Mouse (Mus musculus) forebrain, embryonic 10.5 days (tissue): ENCODE measurements around the gene Ccdc110. TPM values are rescaled to one million over a fixed set of nuclear protein-coding genes. Genes with fewer than 3 reads are reported as not detected.

Experiments used
- DNase-seq: peaks from one replicate; pipeline ENCODE4 v3.0.0-alpha.2; 2017; ENCODE audit warnings: low spot score; ENCODE audit errors: extremely low spot score
- H3K27ac ChIP-seq: fragments of 300-500 bp; sonication (generic); 2 replicates; pipeline ENCODE4 v1.5.1; 2016; ENCODE audit warnings: mild to moderate bottlenecking
- H3K27me3 ChIP-seq: fragments of 300-500 bp; sonication (generic); 2 replicates; pipeline ENCODE4 v1.6.1; 2016; ENCODE audit warnings: mild to moderate bottlenecking; ENCODE audit not compliant: poor library complexity, severe bottlenecking
- H3K36me3 ChIP-seq: fragments of 300-500 bp; sonication (generic); replicated peaks from 2 replicates; pipeline ENCODE4 v1.6.1; 2016; ENCODE audit warnings: mild to moderate bottlenecking, moderate library complexity
- H3K4me1 ChIP-seq: fragments of 300-500 bp; sonication (generic); 2 replicates; pipeline ENCODE4 v1.6.1; 2016
- H3K4me3 ChIP-seq: fragments of 300-500 bp; sonication (generic); 2 replicates; pipeline ENCODE4 v1.5.1; 2016; ENCODE audit warnings: mild to moderate bottlenecking, moderate library complexity
- H3K9me3 ChIP-seq: fragments of 300-500 bp; sonication (generic); 2 replicates; pipeline ENCODE4 v1.6.1; 2016; ENCODE audit warnings: mild to moderate bottlenecking, moderate library complexity
- WGBS: fragments of 180-500 bp; shearing (Covaris S2); methylation state at CpG from one replicate; pipeline ENCODE4 v1.1.7; 2016; 5-methylcytosine and 5-hydroxymethylcytosine counted together
- polyA plus RNA-seq: library from polyadenylated mRNA; unstranded; fragments of >200 nt; fragmentation: Nextera tagmentation; extraction: Ambion mirVana; gene quantifications from 2 replicates; pipeline ENCODE4 v1.2.1, GENCODE M21; 2016

Gene Ccdc110
- polyA plus RNA-seq, 1 experiment from 2014 or later: 0.09 TPM

GRCm38 (mm10) chr8:45990631-45991310, 56.4 kb downstream of the Ccdc110 start:
- WGBS: 95% methylated on average over 4 of the region's 4 CpGs
- Histone ChIP-seq H3K27me3 (no peaks in the 10 kb centered on the region), H3K4me1 (no peaks in the 10 kb centered on the region), H3K36me3 (peaks cover 54% of the 10 kb centered on the region), H3K4me3 (no peak overlapping the region), H3K9me3 (no peaks in the 10 kb centered on the region), H3K27ac (no peak overlapping the region)
- DNase-seq: no peak

Other genes starting within 250 kb of the Ccdc110 start
- 2.7 and 3.0 TPM in 2 replicates for gene Pdlim3, start 49.2 kb upstream of the Ccdc110 start, polyA plus RNA-seq
- gene 1700029J07Rik, start 40.6 kb downstream of the Ccdc110 start, polyA plus RNA-seq: 3.7 and 4.2 TPM in 2 replicates
- 58.5 and 64.4 TPM in 2 replicates for gene Ufsp2, start 40.9 kb downstream of the Ccdc110 start, polyA plus RNA-seq
- 0.17 and 0.42 TPM in 2 replicates for gene Lrp2bp, start 64.7 kb downstream of the Ccdc110 start, polyA plus RNA-seq
- gene Ankrd37, start 71.1 kb downstream of the Ccdc110 start, polyA plus RNA-seq: 15.2 and 17.8 TPM in 2 replicates
- gene Cfap97, start 217.2 kb downstream of the Ccdc110 start, polyA plus RNA-seq: 18.1 and 19.4 TPM in 2 replicates
- 2.6 and 2.7 TPM in 2 replicates for gene Snx25, start 217.5 kb downstream of the Ccdc110 start, polyA plus RNA-seq